In genomic region chr1:118482285-118483019, GRCm38 (mm10) we compare ENCODE assay signal across 13 mouse cellular contexts.
A peak's percentile ranks its signal among the peaks of the same experiment; 100 is the strongest.
DNase-seq lines count a peak whose midpoint lies in the region; ATAC-seq and TF ChIP-seq lines count a peak whose summit lies in the region.
"Had no signal": no experiment of that assay in that cellular context is flagged by ENCODE, and none has a peak within 500 bp of the region (broad histone marks: within the 10 kb centered on the region; RNA-seq: fewer than 3 reads in every experiment).

No protein-coding gene starts in this region.

- DNase-seq in heart, adult 2 months: no peak
- no peak for DNase-seq in heart, adult 8-10 months (ENCODE audit: low spot score)
- DNase-seq in lung, postnatal 0 days (ENCODE audit: low spot score): no peak
- DNase-seq in liver, embryonic 13.5 days: no peak
- no peak for DNase-seq in layer of hippocampus, postnatal 14 days (ENCODE audit: low spot score in 2 of 2)
- no peak for DNase-seq in hindbrain, embryonic 11.5 days (ENCODE audit: low spot score)
- DNase-seq: adrenal gland, postnatal 14 days; cerebellum, adult 18-20 months; thymus, postnatal 4 days had no signal

- 54% methylated on average over 8 of the region's 8 CpGs for WGBS in heart, adult 2 months
- WGBS in lung, embryonic 16.5 days: 41% methylated on average over 8 of the region's 8 CpGs
- 50% methylated on average over 8 of the region's 8 CpGs for WGBS in lung, postnatal 0 days
- WGBS in forebrain, embryonic 16.5 days: 74% methylated on average over 8 of the region's 8 CpGs
- 67% methylated on average over 8 of the region's 8 CpGs for WGBS in liver, embryonic 13.5 days (ENCODE audit: insufficient replicate concordance)
- WGBS in hindbrain, embryonic 11.5 days: 72% methylated on average over 8 of the region's 8 CpGs

- H3K79me2 ChIP-seq in heart, adult 2 months (replicated peaks; ENCODE audit: control insufficient read depth, insufficient read depth, low read length): no peaks in the 10 kb centered on the region

- H3K4me3 ChIP-seq in heart, adult 2 months: peak overlapping the region; percentile 53
- H3K4me3 ChIP-seq in lung, embryonic 16.5 days (ENCODE audit: low read length): no peak overlapping the region
- no peak overlapping the region for H3K4me3 ChIP-seq in lung, postnatal 0 days (ENCODE audit: low read depth, low read length)
- no peak overlapping the region for H3K4me3 ChIP-seq in forebrain, embryonic 16.5 days (replicated peaks; ENCODE audit: low read length)
- H3K4me3 ChIP-seq in liver, embryonic 13.5 days (replicated peaks): no peak overlapping the region
- no peak overlapping the region for H3K4me3 ChIP-seq in hindbrain, embryonic 11.5 days (ENCODE audit: low read depth, low read length)
- H3K4me3 ChIP-seq: lung, embryonic 15.5 days had no signal

- H3K9me3 ChIP-seq in lung, embryonic 16.5 days (ENCODE audit: control insufficient read depth, low read length): no peaks in the 10 kb centered on the region
- no peaks in the 10 kb centered on the region for H3K9me3 ChIP-seq in lung, postnatal 0 days (ENCODE audit: low read length)
- H3K9me3 ChIP-seq in forebrain, embryonic 16.5 days (ENCODE audit: control insufficient read depth, low read length): no peaks in the 10 kb centered on the region
- H3K9me3 ChIP-seq in liver, embryonic 13.5 days (replicated peaks): no peaks in the 10 kb centered on the region
- H3K9me3 ChIP-seq in hindbrain, embryonic 11.5 days (ENCODE audit: control insufficient read depth, low read length): no peaks in the 10 kb centered on the region
- H3K9me3 ChIP-seq: lung, embryonic 15.5 days had no signal

- intact Hi-C loops in heart, adult 2 months (cut with DNase I): no loop called here

- H3K27me3 ChIP-seq in heart, adult 2 months (ENCODE audit: control insufficient read depth, insufficient read depth, low read length): no peaks in the 10 kb centered on the region
- H3K27me3 ChIP-seq in lung, embryonic 16.5 days (ENCODE audit: control insufficient read depth, insufficient read depth, low read depth, low read length): no peaks in the 10 kb centered on the region
- H3K27me3 ChIP-seq in lung, postnatal 0 days (replicated peaks; ENCODE audit: insufficient read depth, low read length): no peaks in the 10 kb centered on the region
- H3K27me3 ChIP-seq in forebrain, embryonic 16.5 days (replicated peaks; ENCODE audit: control insufficient read depth, insufficient read depth, low read length): no peaks in the 10 kb centered on the region
- no peaks in the 10 kb centered on the region for H3K27me3 ChIP-seq in liver, embryonic 13.5 days
- no peaks in the 10 kb centered on the region for H3K27me3 ChIP-seq in hindbrain, embryonic 11.5 days (ENCODE audit: control insufficient read depth, insufficient read depth, low read length)
- H3K27me3 ChIP-seq: lung, embryonic 15.5 days; Patski had no signal

- no peak overlapping the region; the same call in 1 of the 2 replicates for H3K4me2 ChIP-seq in lung, embryonic 16.5 days (ENCODE audit: low read depth, low read length)
- no peak overlapping the region for H3K4me2 ChIP-seq in lung, postnatal 0 days (replicated peaks; ENCODE audit: low read depth, low read length)
- H3K4me2 ChIP-seq in forebrain, embryonic 16.5 days (ENCODE audit: low read length): no peak overlapping the region; the same call in 1 of the 2 replicates
- H3K4me2 ChIP-seq in liver, embryonic 13.5 days: peak overlapping the region; percentile 12; the same call in 1 of the 2 replicates
- H3K4me2 ChIP-seq in hindbrain, embryonic 11.5 days (replicated peaks; ENCODE audit: low read depth, low read length): no peak overlapping the region
- H3K4me2 ChIP-seq: lung, embryonic 15.5 days had no signal

- H3K27ac ChIP-seq in heart, adult 2 months: peak overlapping the region; percentile 92
- peak overlapping the region; percentile 55; the same call in 1 of the 2 replicates for H3K27ac ChIP-seq in lung, embryonic 16.5 days (ENCODE audit: low read length)
- H3K27ac ChIP-seq in lung, postnatal 0 days (ENCODE audit: low read length): no peak overlapping the region
- H3K27ac ChIP-seq in forebrain, embryonic 16.5 days (ENCODE audit: low read length): peak overlapping the region; percentile 70
- H3K27ac ChIP-seq in liver, embryonic 13.5 days: peak overlapping the region; percentile 78
- no peak overlapping the region for H3K27ac ChIP-seq in hindbrain, embryonic 11.5 days (ENCODE audit: low read depth, low read length)
- H3K27ac ChIP-seq: lung, embryonic 15.5 days had no signal

- no peak for TF ChIP-seq EP300 in heart, adult 2 months (IDR thresholded peaks at IDR 0.05; ENCODE audit: insufficient read depth, low read depth, low read length)
- TF ChIP-seq EP300 in lung, postnatal 0 days (IDR thresholded peaks at IDR 0.05): no peak

- H3K4me1 ChIP-seq in heart, adult 2 months (ENCODE audit: control insufficient read depth, insufficient read depth, low read length): peaks cover 5% of the 10 kb centered on the region
- peaks cover 9% of the 10 kb centered on the region for H3K4me1 ChIP-seq in lung, embryonic 16.5 days (replicated peaks; ENCODE audit: control insufficient read depth, insufficient read depth, low read length)
- no peaks in the 10 kb centered on the region for H3K4me1 ChIP-seq in lung, postnatal 0 days (ENCODE audit: insufficient read depth, low read depth, low read length)
- peaks cover 32% of the 10 kb centered on the region for H3K4me1 ChIP-seq in forebrain, embryonic 16.5 days (replicated peaks; ENCODE audit: control insufficient read depth, insufficient read depth, low read length)
- H3K4me1 ChIP-seq in liver, embryonic 13.5 days (replicated peaks): peaks cover 77% of the 10 kb centered on the region
- no peaks in the 10 kb centered on the region for H3K4me1 ChIP-seq in hindbrain, embryonic 11.5 days (replicated peaks; ENCODE audit: control insufficient read depth, insufficient read depth, low read length)

- H3K9ac ChIP-seq in heart, adult 2 months (ENCODE audit: low read depth, low read length): peak overlapping the region; percentile 64
- H3K9ac ChIP-seq in lung, embryonic 16.5 days (ENCODE audit: low read length): no peak overlapping the region
- no peak overlapping the region for H3K9ac ChIP-seq in lung, postnatal 0 days (replicated peaks; ENCODE audit: low read depth)
- 0 out of 2 replicates have a peak overlapping the region, but pooled peaks have one; percentile 7 for H3K9ac ChIP-seq in forebrain, embryonic 16.5 days (replicated peaks; ENCODE audit: low read depth, low read length)
- H3K9ac ChIP-seq in liver, embryonic 13.5 days: peak overlapping the region; percentile 33; the same call in 1 of the 2 replicates
- H3K9ac ChIP-seq in hindbrain, embryonic 11.5 days (ENCODE audit: low read depth, low read length): no peak overlapping the region
- H3K9ac ChIP-seq: lung, embryonic 15.5 days had no signal

- no peak for TF ChIP-seq POLR2A in heart, adult 2 months (IDR thresholded peaks at IDR 0.05; ENCODE audit: insufficient read depth, low read depth, low read length)

- no peak for ATAC-seq in lung, embryonic 16.5 days (ENCODE audit: low read depth)
- no peak for ATAC-seq in lung, postnatal 0 days
- no peak for ATAC-seq in forebrain, embryonic 16.5 days
- ATAC-seq in liver, embryonic 13.5 days (ENCODE audit: low read depth): no peak
- no peak for ATAC-seq in hindbrain, embryonic 11.5 days (ENCODE audit: low FRiP score)
- ATAC-seq: Patski had no signal

- TF ChIP-seq CTCF in heart, adult 2 months (IDR thresholded peaks at IDR 0.05): no peak
- TF ChIP-seq CTCF in lung, postnatal 0 days (IDR thresholded peaks at IDR 0.05): no peak

- H3K36me3 ChIP-seq in heart, adult 2 months (ENCODE audit: control insufficient read depth, insufficient read depth, low read length): peaks cover 16% of the 10 kb centered on the region; the same call in 1 of the 2 replicates
- no peaks in the 10 kb centered on the region for H3K36me3 ChIP-seq in lung, embryonic 16.5 days (ENCODE audit: control insufficient read depth, insufficient read depth, low read length)
- H3K36me3 ChIP-seq in lung, postnatal 0 days (ENCODE audit: insufficient read depth, low read length): no peaks in the 10 kb centered on the region
- H3K36me3 ChIP-seq in forebrain, embryonic 16.5 days (ENCODE audit: control insufficient read depth, insufficient read depth): no peaks in the 10 kb centered on the region
- no peaks in the 10 kb centered on the region for H3K36me3 ChIP-seq in liver, embryonic 13.5 days
- no peaks in the 10 kb centered on the region for H3K36me3 ChIP-seq in hindbrain, embryonic 11.5 days (ENCODE audit: control insufficient read depth, insufficient read depth, low read length)
- H3K36me3 ChIP-seq: lung, embryonic 15.5 days had no signal

Comparison
In these comparisons a context has a peak if more than half of its experiments do, and no peak if none do; other contexts are left out.
1. H3K27ac ChIP-seq: peak in heart, adult 2 months (single experiment), lung, embryonic 16.5 days (single experiment), forebrain, embryonic 16.5 days (single experiment) and liver, embryonic 13.5 days (single experiment); none in lung, postnatal 0 days (single experiment) and hindbrain, embryonic 11.5 days (single experiment).
2. H3K9ac ChIP-seq: peak in heart, adult 2 months (single experiment), forebrain, embryonic 16.5 days (single experiment) and liver, embryonic 13.5 days (single experiment); none in lung, embryonic 16.5 days (single experiment), lung, postnatal 0 days (single experiment) and hindbrain, embryonic 11.5 days (single experiment).